Mouse (Mus musculus): Measurements from ENCODE around the gene Tns4. TPM values are rescaled to one million over a fixed set of nuclear protein-coding genes. Genes with fewer than 3 reads are reported as not detected.

The Tns4 gene
- total RNA-seq (2021): under 1 TPM in 1 of 2 experiments, not detected in 1; 0.15 TPM
- long read RNA-seq, experiment 1: 0 reads
- long read RNA-seq, experiment 2: 0 reads

DNA sequence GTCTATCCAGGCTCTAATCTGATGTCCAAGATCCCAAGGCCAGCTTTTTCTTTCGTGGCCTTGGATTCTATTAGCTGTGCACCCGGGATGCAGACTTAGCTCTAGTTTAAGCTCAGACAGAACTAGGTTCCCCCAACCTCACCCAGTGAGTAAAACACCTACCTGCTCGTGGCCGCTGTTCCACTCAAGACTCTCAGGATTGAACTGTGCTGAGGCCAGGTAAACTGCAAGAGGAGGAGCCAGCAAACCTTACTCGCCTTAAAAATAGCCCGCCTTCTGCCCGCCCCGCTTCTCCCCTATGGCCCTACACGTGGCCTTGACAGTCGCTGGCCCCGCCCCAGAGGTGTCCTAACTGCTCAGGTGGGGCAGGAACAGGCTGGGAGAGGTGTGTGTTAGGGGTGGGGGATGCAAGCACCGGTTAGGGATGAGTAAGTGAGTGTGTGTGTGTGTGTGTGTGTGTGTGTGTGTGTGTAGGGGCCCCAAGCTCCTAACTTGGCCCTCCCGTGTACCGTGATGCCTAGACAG lies at the start of gene Tns4:
Gene Tns4 (minus strand): TSS at position 230 of the 525 bp plus-strand sequence.
- DNase-seq: no peak
- intact Hi-C loops (cut with DNase I): no loop called here

DNA sequence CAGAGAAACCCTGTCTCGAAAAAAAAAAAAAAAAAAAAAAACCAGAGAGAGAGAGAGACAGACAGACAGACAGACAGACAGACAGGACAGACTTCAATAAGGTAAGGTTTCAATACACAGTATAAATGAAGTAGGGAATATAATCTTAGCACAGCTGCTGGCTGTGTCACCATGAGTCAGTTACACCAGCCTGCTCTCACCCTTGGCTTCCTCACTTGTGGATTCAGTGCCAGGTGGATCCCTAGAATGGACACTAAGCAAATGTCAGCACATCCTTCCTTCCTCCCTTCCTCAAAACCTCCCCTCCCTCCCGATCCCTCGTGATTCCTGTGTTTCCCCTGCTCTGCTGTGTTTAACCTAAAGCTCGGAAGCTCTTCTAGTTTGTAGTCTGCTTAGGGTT lies 48.3 kb upstream of the Tns4 start:
- DNase-seq: no peak
- intact Hi-C loops (cut with DNase I): no loop called here

DNA sequence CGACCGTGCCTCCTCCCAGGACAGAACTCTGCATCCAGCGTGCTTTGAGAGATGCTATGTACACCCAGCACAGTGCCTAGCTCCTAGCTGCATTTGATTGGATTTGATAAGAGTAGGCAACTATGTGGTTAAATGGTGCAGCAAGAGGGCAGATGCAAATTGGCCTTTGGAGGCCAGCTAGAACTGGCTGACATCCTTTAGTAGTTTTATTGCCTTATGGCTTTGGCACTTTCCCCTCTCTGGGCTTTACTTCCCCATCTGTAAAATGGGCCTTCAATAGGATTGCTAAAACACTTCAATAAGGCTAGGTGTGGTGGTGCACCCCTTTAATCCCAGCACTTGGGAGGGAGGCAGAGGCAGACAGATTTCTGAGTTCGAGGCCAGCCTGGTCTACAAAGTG lies 47.9 kb upstream of the Tns4 start:
- DNase-seq: no peak
- intact Hi-C loops (cut with DNase I): no loop called here

DNA sequence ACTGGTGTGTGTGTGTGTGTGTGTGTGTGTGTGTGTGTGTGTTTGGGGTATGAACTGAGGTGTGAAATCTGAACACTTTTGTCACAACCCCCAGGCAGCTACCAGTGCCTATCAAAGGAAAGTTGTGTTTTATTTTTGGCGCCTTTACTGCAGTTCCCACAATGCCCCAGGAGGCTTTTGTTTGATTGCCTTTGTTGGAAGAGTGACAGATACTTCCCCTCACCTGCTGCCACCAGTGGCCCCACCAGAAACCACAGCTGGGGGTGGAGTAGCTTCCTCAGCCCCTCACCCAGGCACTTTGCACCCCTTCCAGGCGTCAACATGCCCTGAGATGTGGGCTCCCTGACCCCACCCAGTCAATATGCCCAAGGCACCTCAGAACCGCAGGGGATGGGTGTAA lies 47.3 kb upstream of the Tns4 start:
- no peak for DNase-seq
- intact Hi-C loops (cut with DNase I): no loop called here

DNA sequence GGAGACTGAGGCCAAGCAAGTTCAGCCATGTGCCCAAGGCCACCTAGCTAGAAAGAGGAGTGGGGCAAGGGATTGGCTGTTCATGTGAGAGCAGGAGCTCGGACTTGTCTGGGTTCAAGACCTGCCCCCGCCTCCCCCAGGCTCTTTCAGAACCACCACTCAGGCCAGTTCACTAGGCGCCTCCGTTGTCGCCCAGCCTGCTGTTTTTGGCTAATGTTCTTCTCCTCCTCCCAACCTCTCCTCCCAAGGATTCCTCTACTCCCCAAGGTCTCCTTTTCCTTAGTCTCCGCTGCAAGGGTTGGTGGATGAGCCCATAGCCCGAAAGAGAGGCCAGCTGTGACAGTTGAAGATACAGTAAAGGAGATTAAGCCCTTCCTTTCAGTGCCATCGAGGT lies 45.9 kb upstream of the Tns4 start:
- intact Hi-C loops (cut with DNase I): no loop called here
- peak in 1 of 2 experiments; percentile 40 for DNase-seq

DNA sequence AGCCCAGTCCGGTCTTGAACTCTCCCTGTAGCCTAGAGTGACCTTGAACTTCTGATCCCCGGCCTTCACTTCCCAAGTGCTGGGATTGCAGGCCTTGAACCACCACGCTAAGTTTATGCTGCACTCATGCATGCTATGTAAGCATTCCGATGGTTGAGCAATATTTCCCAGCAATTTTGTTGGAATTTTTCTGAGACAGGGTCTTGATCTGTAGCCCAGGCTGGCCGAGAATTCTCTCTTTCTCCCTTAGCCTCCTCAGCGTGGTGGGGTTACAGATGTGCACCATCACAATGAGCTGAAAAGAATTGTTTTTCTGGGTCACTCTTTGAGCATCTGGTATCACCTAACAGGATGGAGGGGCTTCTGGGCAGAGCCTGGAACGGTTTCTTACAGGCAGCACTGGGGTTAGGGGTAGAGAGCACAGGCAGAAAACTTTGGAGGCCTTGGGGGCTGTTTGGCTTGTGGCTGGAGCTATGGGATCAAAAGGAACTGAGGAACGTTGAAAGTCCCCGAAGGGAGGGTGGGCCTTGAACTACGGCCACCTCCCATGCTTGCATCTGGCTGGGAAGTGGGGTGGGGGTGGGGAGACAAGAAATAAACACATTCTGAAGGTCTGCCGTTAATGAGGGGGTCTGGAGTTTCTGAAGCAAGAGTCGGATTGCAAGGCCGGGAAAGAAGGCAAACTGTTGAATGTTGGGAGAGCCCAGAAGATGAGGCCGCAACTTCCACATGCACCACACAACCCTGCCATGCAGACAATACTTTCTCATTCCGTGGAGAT lies 45.4 kb upstream of the Tns4 start:
- DNase-seq: no peak
- intact Hi-C loops (cut with DNase I): no loop called here

DNA sequence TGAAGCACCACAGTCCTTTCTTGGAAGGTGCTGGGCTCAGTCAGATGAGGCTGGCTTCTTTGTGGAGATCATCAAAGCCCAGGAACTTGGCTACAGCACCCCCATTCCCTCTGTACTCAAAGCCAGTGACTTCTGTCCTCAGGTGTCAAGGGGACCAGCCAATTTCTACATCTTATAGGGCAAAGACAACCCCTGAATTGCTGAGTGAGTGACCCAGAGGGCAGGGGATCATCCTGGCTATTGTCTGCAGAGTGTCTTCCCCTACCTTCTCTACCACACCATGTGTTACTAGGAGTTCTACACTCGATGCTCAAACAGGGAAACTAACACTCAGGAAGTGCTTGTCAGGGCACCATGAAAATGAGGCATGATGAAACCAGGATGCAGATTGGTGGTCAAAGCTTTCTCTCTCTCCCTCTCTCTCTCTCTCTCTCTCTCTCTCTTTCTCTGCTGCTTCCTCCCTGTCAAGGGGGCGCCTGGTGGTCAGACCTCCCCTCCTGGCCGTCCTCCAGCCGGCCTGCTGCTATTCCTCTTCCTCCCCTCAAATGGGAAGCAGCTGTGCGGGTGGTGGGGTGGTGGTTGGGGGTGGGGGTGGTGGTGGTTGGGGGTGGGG lies 44.3 kb upstream of the Tns4 start:
- no peak for DNase-seq
- intact Hi-C loops (cut with DNase I): no loop called here

DNA sequence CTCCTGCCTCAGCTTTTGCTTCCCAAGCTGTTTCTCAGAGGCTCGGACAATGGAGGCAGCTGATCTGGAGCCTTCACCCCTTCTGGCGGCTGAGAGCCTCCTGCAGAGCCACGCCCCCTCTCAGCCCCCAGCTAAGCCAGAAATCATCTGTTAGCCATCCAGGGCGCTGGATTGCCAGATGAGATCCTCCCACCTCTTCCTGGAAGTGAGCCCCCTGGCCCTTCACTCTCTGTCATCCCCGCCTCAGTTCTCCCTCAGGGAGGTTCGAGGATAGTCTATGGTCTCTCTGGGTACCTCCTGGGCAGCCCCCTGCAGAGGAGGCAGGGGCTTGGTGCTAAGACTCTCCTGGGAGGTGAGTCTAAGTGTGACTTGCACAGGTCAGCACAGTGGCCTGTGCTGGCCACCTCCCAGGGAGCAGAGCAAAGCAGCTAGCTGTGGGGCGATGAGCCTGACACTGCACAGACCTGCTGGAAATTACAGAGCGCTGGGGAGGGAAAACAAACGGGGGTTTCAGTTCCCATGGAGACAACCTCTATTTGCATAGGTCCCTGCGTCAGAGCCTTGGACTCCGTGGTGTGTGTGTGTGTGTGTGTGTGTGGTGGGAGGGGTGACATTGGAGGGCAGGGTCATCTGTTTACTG lies 43.1 kb upstream of the Tns4 start:
- peak in 1 of 2 experiments; percentile 66 for DNase-seq
- intact Hi-C loops (cut with DNase I): no loop called here

DNA sequence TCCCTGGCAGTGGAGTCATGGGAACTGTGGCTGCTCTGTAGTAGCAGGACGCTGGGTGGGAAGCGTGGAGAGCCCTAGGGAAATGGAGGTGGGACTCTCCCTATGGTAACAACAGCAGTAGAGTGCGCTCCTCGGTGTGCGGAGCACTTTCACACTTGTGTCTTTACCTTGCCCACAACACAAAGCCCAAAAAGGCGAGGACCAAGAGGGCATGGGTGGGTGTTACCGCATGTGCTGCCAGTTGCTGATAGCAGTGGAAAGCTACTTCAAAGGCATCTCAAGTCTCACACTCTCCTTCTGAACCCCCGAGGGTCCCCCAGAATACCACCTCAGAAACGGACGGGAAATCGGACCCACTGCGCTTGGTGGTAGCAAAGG lies 42.3 kb upstream of the Tns4 start:
- intact Hi-C loops (cut with DNase I): no loop called here

DNA sequence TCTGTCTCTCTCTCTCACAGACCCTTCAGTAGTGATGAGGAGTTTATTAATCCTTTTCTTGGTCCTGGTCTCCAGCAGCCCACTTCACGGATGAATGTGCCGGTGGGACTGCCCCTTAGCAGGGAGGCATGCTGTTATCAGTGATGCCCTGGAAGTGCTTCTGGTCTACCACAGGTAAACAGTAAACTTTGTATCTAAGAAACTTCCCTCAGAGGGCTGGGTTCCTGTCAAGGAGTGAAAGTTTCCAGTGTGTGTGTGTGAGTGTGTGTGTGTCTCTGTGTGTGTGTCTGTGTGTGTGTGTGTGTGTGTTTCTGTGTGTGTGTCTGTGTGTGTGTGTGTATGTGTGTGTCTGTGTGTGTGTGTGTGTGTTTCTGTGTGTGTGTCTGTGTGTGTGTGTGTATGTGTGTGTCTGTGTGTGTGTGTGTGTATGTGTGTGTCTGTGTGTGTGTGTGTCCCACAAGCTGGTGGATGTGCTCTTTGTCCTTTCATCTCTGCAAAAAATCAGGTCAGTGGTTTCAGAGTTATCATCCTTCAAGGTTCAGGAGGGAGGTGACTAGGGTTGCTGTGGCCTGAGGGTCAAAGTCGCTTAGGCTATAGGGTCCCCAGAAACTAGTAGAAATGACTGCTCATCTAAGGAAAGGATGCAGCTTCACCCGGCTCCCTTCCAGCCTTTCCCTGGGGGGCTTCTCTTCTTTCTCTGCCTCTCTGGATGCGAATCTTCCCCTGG lies 41.8 kb upstream of the Tns4 start:
- no peak for DNase-seq
- intact Hi-C loops (cut with DNase I): no loop called here

More for the DNA sequence above, 42.3 kb upstream of the Tns4 start:
- no peak for DNase-seq

DNA sequence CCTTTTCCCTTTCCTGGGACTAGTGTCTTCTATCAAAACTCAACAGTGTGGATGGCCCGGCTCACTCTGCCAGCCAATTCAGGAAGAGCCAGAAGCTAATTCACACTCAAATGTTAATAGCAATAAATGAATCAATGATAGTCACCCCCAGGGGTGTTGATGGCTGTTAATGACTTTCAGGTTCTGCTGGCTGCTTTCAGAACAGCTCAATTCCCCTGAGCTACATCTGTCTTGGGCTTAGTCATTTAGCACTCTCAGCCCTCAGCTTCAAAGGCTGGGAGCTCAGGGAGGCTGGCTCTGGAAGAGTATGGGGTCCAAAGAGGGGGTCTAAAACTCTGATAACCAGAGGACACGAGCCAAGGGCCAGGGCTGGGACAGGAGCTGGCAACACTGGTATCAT lies 40.2 kb upstream of the Tns4 start:
- no peak for DNase-seq
- intact Hi-C loops (cut with DNase I): loop anchor here (5.0 to 10.0 kb wide), 2 partner anchors 147 to 274 kb away; partner anchors contain the start of gene Gjd3

DNA sequence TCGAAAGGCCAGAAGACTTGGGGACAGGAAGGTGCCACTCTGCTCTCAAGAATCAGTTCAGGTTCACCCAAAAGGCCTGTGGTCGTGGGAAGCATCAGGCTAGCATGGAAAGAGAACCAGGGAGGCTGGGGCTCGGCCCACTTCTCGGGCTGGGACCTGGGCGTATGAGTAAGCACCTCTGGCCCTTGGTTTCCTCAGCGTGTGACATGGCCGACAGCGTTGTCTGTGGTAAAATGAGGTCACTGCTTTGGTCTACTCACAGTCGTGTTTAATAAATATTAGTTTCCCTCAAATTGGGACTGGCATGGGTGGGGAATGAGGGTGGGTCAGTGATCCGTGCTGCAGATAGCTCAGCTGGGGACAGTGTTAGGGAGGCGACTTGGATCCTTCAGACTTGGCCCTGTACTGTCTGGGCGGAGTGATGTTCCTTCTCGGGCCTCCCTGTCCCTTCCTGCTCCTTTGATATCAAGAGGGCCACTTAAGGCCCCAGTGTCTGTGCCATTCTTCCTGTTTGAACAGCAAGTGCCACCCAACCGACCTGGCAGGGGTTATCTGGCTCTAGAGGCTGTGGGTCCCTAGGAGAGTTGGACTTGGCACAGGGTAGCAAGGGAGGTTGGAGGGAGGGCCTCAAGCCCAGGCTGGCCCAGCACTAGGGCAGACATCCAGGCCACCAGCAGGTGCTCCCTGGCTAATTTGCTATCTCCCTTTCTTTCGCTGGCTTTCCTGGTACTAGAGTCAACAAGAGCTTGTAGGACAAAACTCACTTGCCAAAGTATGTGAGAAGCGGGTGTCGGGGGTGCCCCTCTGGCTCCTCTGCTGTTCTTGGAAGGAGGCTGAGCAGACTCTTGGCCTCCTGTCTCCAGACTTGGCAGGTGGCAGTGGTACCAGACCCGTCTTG lies 38.9 kb upstream of the Tns4 start:
- no peak for DNase-seq

DNA sequence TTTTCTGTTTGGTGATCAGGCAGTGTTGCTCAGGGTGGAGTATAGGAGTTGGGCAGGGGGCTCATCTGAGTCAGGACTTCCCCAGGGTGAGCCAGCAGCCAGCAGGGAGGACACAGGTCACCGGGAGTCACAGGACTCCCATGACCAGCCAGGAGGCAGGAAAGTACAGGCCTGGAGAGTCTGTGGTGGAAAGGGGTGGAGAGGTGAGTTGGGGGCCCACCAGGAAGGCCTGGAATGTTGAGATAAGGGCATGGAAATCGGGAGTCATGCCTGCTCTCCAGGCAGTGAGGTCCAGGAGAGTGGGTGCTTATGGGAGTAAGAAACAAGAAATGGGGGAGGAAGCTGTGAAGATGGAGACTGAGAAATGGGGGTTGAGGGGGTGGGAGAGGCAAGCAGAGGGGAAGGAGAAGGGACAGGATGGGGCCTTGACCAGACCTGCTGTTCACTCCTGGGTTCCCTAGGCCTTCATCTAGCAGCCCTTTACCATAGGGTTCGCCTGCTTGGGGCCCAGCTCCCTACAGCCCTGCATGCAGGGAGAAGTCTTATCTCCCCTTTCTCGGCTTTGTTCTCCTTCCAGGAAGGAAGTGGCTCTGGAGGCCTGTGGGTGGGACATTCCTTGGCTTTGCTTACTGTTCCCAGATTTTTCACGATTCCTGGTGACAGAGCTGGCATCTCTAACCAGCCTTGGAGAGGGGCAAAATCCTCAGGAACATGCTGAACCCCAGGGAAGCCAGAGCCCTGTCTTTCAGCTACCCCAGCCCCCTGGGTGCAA lies 37.6 kb upstream of the Tns4 start:
- intact Hi-C loops (cut with DNase I): loop anchor here (2.0 to 10.0 kb wide), 4 partner anchors 20 to 272 kb away; partner anchors contain the start of gene Gjd3

More for the DNA sequence above, 38.9 kb upstream of the Tns4 start:
- intact Hi-C loops (cut with DNase I): loop anchor here (2.0 to 10.0 kb wide), 4 partner anchors 19 to 273 kb away; partner anchors contain the start of gene Gjd3

DNA sequence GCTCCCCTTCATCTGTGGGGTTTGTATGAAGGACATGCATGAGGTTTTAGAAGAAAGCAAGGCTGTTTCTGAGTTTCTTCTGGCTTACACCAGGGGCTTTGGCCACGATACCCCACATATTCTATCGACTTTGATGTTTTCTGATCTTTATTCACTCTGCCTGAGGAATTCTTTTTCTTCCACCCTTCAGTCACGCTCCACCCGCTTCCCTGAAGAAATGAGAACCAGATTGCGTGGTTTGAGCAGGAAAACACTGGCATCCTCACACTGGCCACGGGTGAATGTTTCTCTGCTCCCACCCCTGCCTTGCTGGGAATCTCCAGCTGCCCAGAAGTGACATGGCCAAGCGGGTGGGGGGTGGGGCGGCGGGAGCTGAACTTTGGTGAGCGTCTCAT lies 35.5 kb upstream of the Tns4 start:
- intact Hi-C loops (cut with DNase I): loop anchor here (5.0 to 10.0 kb wide), 2 partner anchors 142 to 270 kb away; partner anchors contain the start of gene Gjd3

More for the DNA sequence above, 37.6 kb upstream of the Tns4 start:
- DNase-seq: peak in 1 of 2 experiments; percentile 33

DNA sequence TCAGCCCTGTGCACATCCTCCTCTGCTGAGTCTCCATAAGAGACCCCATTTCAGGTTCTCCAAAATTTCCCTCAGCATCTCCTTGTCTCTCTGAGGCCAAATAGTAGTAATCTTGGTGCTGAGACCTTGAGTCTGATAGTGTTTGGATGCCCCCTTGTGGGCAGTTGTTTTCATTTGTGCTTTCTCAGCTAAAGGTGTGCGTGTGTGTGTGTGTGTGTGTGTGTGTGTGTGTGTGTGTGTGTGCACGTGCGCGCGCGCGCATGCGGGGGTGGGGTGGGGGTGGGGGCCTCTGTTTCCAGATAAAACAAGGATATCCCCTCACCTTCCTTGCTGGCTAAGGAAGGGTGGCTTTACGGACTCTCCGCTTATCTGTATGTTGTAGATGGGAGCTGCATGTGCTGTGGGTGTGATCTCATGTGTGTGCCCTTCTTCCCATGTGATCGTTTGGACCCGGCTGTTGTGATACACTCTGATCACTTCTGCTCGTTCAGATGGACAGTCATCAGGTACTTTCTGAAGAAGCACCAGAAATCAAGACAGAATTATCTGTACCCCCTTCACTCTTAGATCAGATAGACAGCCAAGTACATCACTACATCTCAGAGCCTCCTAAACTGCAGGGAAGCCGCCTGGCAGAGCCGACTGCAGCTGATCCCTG lies 35.0 kb upstream of the Tns4 start:
- peak; percentile 61 to 70 for DNase-seq

More for the DNA sequence above, 35.5 kb upstream of the Tns4 start:
- DNase-seq: no peak

DNA sequence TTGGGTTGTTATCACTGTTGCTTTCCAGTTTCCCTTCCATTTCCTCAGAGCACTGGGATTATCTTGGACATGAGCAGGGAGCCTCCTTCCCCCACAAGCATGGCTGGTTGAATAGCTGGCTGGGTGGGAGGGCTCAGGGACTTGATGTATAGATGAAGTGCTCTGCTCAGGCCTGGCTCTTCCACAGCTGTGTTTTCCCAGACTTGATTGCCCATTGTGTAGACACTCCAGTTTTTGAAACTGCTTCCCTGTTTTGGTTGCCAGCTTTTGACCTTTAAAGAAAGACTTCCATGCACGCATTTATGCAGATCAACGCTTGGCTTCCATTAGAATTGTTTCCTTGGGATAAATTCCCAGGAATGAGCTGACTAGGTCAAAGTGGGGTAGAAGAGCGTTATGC lies 33.6 kb upstream of the Tns4 start:
- intact Hi-C loops (cut with DNase I): loop anchor here (10.0 kb wide), 1 partner anchor 268 kb away; no protein-coding TSS in a partner anchor
- no peak for DNase-seq

More for the DNA sequence above, 35.0 kb upstream of the Tns4 start:
- intact Hi-C loops (cut with DNase I): loop anchor here (10.0 kb wide), 1 partner anchor 269 kb away; no protein-coding TSS in a partner anchor

DNA sequence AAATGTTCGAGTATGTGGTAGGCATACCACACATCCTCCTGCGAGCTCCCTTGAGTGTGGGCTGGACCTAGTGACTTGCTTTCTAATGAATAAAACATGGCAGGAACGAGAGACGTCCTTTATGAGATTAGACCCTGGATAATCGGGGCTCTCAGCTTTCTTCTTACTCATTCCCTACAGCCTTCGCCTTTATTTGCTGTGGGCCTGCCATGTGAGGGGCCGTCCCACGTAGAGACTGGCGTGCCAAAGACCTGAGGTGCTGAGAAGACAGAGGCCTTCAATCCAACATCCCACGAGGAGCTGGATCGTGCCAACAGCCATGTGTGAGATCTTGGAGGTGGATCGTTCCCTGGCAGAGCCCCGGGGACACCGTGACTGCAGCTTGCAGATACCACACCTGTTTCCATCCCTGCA lies 32.1 kb upstream of the Tns4 start:
- intact Hi-C loops (cut with DNase I): loop anchor here (2.0 to 10.0 kb wide), 2 partner anchors 54 to 266 kb away; no protein-coding TSS in a partner anchor

More for the DNA sequence above, 32.1 kb upstream of the Tns4 start:
- no peak for DNase-seq
